Mouse (Mus musculus) liver, embryonic 12.5 days (tissue): ENCODE data around the gene Vmn1r87. TPM values are rescaled to one million over a fixed set of nuclear protein-coding genes. Genes with fewer than 3 reads are reported as not detected.
"Not testable (repeated sequence)": the region's sequence is repeated elsewhere in the genome, so short reads cannot be mapped to it uniquely, and the experiment has no call there.

Experiments used
- ATAC-seq: fragments of 200-750 bp; cut with Nextera tagmentation; 2 replicates; pipeline ENCODE4 v1.8.0; 2017; ENCODE audit warnings: moderate number of reproducible peaks, mild to moderate bottlenecking, moderate library complexity
- H3K27ac ChIP-seq: fragments of 300-500 bp; sonication (generic); 2 replicates; pipeline ENCODE4 v1.5.1; 2016; ENCODE audit warnings: mild to moderate bottlenecking
- H3K27me3 ChIP-seq: fragments of 300-500 bp; sonication (generic); replicated peaks from 2 replicates; pipeline ENCODE4 v1.6.1; 2016; ENCODE audit warnings: mild to moderate bottlenecking, moderate library complexity
- H3K36me3 ChIP-seq: fragments of 300-500 bp; sonication (generic); 2 replicates; pipeline ENCODE4 v1.6.1; 2016; ENCODE audit warnings: mild to moderate bottlenecking, moderate library complexity
- H3K4me1 ChIP-seq: fragments of 300-500 bp; sonication (generic); 2 replicates; pipeline ENCODE4 v1.6.1; 2016
- H3K4me2 ChIP-seq: fragments of 300-500 bp; sonication (generic); 2 replicates; pipeline ENCODE4 v1.6.1; 2016; ENCODE audit warnings: mild to moderate bottlenecking, moderate library complexity
- H3K4me3 ChIP-seq: fragments of 300-500 bp; sonication (generic); 2 replicates; pipeline ENCODE4 v1.5.1; 2016; ENCODE audit warnings: mild to moderate bottlenecking, moderate library complexity
- H3K9ac ChIP-seq: fragments of 300-500 bp; sonication (generic); 2 replicates; pipeline ENCODE4 v1.6.1; 2016; ENCODE audit warnings: mild to moderate bottlenecking, moderate library complexity
- H3K9me3 ChIP-seq: fragments of 300-500 bp; sonication (generic); replicated peaks from 2 replicates; pipeline ENCODE4 v1.6.1; 2016; ENCODE audit warnings: mild to moderate bottlenecking, moderate library complexity
- WGBS: fragments of 180-500 bp; shearing (Covaris S2); methylation state at CpG from one replicate; pipeline ENCODE4 v1.1.7; 2016; ENCODE audit not compliant: insufficient replicate concordance; 5-methylcytosine and 5-hydroxymethylcytosine counted together
- polyA plus RNA-seq: library from polyadenylated mRNA; unstranded; fragments of >200 nt; fragmentation: Nextera tagmentation; extraction: Ambion mirVana; gene quantifications from 2 replicates; pipeline ENCODE4 v1.2.1, GENCODE M21; 2016

The Vmn1r87 gene
- not detected in 2 replicates for polyA plus RNA-seq

- no peak for ATAC-seq
- Histone ChIP-seq H3K9me3 (no peaks in the 10 kb centered on the region), H3K4me1 (no peaks in the 10 kb centered on the region), H3K27me3 (no peaks in the 10 kb centered on the region), H3K27ac (no peak within 1 kb of the TSS), H3K4me2 (no peak within 1 kb of the TSS), H3K36me3 (no peaks in the 10 kb centered on the region), H3K4me3 (no peak within 1 kb of the TSS), H3K9ac (no peak within 1 kb of the TSS)
- 50% methylated on average over 1 of the region's 1 CpGs for WGBS
These were observed at the start of gene Vmn1r87 for GRCm38 (mm10) chr7:13140057-13140456. Gene Vmn1r87, minus strand, starts transcription at chr7:13140157.

GRCm38 (mm10) chr7:13159268-13159667 is 19.3 kb upstream of the Vmn1r87 start, which contains the start of gene Vmn1r88:
Gene Vmn1r88, plus strand, starts transcription at chr7:13159568.
- H3K36me3 ChIP-seq, result no peaks in the 10 kb centered on the region
- H3K4me2 ChIP-seq, result no peak within 1 kb of the TSS
- H3K9me3 ChIP-seq, result no peaks in the 10 kb centered on the region
- no peak within 1 kb of the TSS for H3K27ac ChIP-seq
- ATAC-seq, result no peak
- no peak within 1 kb of the TSS for H3K4me3 ChIP-seq
- H3K4me1 ChIP-seq, result no peaks in the 10 kb centered on the region
- H3K9ac ChIP-seq, result no peak within 1 kb of the TSS
- H3K27me3 ChIP-seq, result no peaks in the 10 kb centered on the region

GRCm38 (mm10) chr7:13137340-13137739 is 2.6 kb downstream of the Vmn1r87 start:
- no peak overlapping the region for H3K4me3 ChIP-seq
- H3K9ac ChIP-seq, result no peak overlapping the region
- H3K27me3 ChIP-seq, result no peaks in the 10 kb centered on the region
- no peaks in the 10 kb centered on the region for H3K9me3 ChIP-seq
- no peak overlapping the region for H3K27ac ChIP-seq
- H3K4me2 ChIP-seq, result no peak overlapping the region
- no peaks in the 10 kb centered on the region for H3K4me1 ChIP-seq
- H3K36me3 ChIP-seq, result no peaks in the 10 kb centered on the region
- ATAC-seq, result no peak

- H3K27me3 ChIP-seq, result no peaks in the 10 kb centered on the region
- no peaks in the 10 kb centered on the region for H3K36me3 ChIP-seq
- H3K4me2 ChIP-seq, result no peak overlapping the region
- H3K9me3 ChIP-seq, result no peaks in the 10 kb centered on the region
- no peak overlapping the region for H3K27ac ChIP-seq
- H3K9ac ChIP-seq, result no peak overlapping the region
- WGBS, result 61% methylated on average over 2 of the region's 2 CpGs
- H3K4me1 ChIP-seq, result no peaks in the 10 kb centered on the region
- no peak overlapping the region for H3K4me3 ChIP-seq
- no peak for ATAC-seq
These were observed 8.1 kb downstream of the Vmn1r87 start for GRCm38 (mm10) chr7:13131856-13132255.

DNA sequence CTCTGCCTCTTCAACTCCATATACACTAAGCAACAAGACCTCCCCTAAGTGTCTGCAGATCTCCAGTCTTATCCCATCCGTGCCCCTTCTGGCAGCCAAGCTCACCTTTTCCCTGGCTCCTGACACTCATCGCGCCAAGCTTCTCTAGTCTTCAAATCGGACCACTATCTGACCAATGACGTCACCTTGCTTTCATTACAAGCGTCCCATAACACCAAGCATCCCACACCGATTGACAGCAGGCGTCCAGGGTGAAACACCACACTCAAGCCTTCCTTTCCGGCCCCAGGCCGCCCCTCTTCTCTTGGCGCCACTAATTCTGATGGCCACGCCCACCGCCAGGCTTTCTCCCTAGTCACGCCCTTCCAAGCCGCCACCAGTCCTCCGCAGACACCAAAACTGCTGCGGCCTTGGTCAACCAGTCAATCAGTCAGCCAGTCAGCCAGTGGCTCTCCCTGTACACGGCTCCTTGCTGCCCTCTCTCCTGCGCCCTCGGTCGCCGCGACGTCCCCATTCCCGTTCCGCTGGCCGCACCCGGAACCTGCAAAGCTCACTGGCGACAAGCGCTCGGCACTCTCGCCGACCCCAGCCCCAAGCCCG is 16.3 kb downstream of the Vmn1r87 start:
- ATAC-seq, result peak; percentile 87
- not testable (repeated sequence) for H3K36me3 ChIP-seq, H3K9ac ChIP-seq, H3K27me3 ChIP-seq, H3K4me3 ChIP-seq, H3K4me1 ChIP-seq, H3K9me3 ChIP-seq, H3K27ac ChIP-seq
- WGBS, result under 1% methylated on average over 24 of the region's 34 CpGs
- peak overlapping the region; percentile 44 for H3K4me2 ChIP-seq

- Histone ChIP-seq H3K4me3 (no peak within 1 kb of the TSS), H3K27ac (no peak within 1 kb of the TSS), H3K36me3 (no peaks in the 10 kb centered on the region), H3K9me3 (no peaks in the 10 kb centered on the region), H3K4me1 (no peaks in the 10 kb centered on the region), H3K9ac (no peak within 1 kb of the TSS), H3K4me2 (no peak within 1 kb of the TSS), H3K27me3 (no peaks in the 10 kb centered on the region)
- ATAC-seq, result no peak
These were observed 20.1 kb downstream of the Vmn1r87 start, which contains the start of gene Vmn1r86 for GRCm38 (mm10) chr7:13119817-13120216. Gene Vmn1r86, minus strand, starts transcription at chr7:13119917.

GRCm38 (mm10) chr7:13095073-13095472 is 44.9 kb downstream of the Vmn1r87 start, which contains the start of gene Vmn1r85:
Gene Vmn1r85, minus strand, starts transcription at chr7:13095173.
- WGBS, result 36% methylated on average over 3 of the region's 3 CpGs
- H3K27me3 ChIP-seq, result no peaks in the 10 kb centered on the region
- no peak for ATAC-seq
- no peak within 1 kb of the TSS for H3K9ac ChIP-seq
- H3K27ac ChIP-seq, result no peak within 1 kb of the TSS
- no peak within 1 kb of the TSS for H3K4me2 ChIP-seq
- no peaks in the 10 kb centered on the region for H3K36me3 ChIP-seq
- no peaks in the 10 kb centered on the region for H3K9me3 ChIP-seq
- H3K4me1 ChIP-seq, result no peaks in the 10 kb centered on the region
- no peak within 1 kb of the TSS for H3K4me3 ChIP-seq

Other genes starting within 250 kb of the Vmn1r87 start
- 5.9 and 6.6 TPM in 2 replicates for gene Zscan22, start 242.3 kb downstream of the Vmn1r87 start, polyA plus RNA-seq
- gene Rps5, start 217.9 kb downstream of the Vmn1r87 start, polyA plus RNA-seq, result 813 and 821 TPM in 2 replicates
- 0.24 and 0.43 TPM in 2 replicates for gene Rnf225, start 212.7 kb downstream of the Vmn1r87 start, polyA plus RNA-seq
- gene Zfp324, start 174.3 kb downstream of the Vmn1r87 start, polyA plus RNA-seq, result 4.4 and 5.1 TPM in 2 replicates
- 5.4 and 5.7 TPM in 2 replicates for gene Zfp446, start 162.3 kb downstream of the Vmn1r87 start, polyA plus RNA-seq
- 1.3 and 1.5 TPM in 2 replicates for gene Slc27a5, start 142.0 kb downstream of the Vmn1r87 start, polyA plus RNA-seq
- 201 and 203 TPM in 2 replicates for gene Trim28, start 141.0 kb downstream of the Vmn1r87 start, polyA plus RNA-seq
- gene Zbtb45, start 130.1 kb downstream of the Vmn1r87 start, polyA plus RNA-seq, result 16.2 and 20.0 TPM in 2 replicates
- gene Chmp2a, start 105.3 kb downstream of the Vmn1r87 start, polyA plus RNA-seq, result 133 and 134 TPM in 2 replicates
- 145 and 148 TPM in 2 replicates for gene Ube2m, start 101.9 kb downstream of the Vmn1r87 start, polyA plus RNA-seq
- gene Mzf1, start 85.4 kb downstream of the Vmn1r87 start, polyA plus RNA-seq, result 0.77 and 1.4 TPM in 2 replicates
- not detected in 2 replicates for gene Vmn1r85, start 45.0 kb downstream of the Vmn1r87 start, polyA plus RNA-seq
- gene Vmn1r86, start 20.2 kb downstream of the Vmn1r87 start, polyA plus RNA-seq, result not detected in 2 replicates
- 0.02 TPM in 1 of 2 replicates, not detected in the other for gene Vmn1r88, start 19.4 kb upstream of the Vmn1r87 start, polyA plus RNA-seq
- not detected in 2 replicates for gene Vmn1r89, start 72.9 kb upstream of the Vmn1r87 start, polyA plus RNA-seq
- 126 and 131 TPM in 2 replicates for gene Lig1, start 137.1 kb upstream of the Vmn1r87 start, polyA plus RNA-seq
- 3.1 and 3.3 TPM in 2 replicates for gene Zswim9, start 138.6 kb upstream of the Vmn1r87 start, polyA plus RNA-seq
- 1.2 and 1.5 TPM in 2 replicates for gene Pla2g4c, start 184.5 kb upstream of the Vmn1r87 start, polyA plus RNA-seq